Mouse (Mus musculus): ENCODE measurements around the gene Mccc1.

DNA sequence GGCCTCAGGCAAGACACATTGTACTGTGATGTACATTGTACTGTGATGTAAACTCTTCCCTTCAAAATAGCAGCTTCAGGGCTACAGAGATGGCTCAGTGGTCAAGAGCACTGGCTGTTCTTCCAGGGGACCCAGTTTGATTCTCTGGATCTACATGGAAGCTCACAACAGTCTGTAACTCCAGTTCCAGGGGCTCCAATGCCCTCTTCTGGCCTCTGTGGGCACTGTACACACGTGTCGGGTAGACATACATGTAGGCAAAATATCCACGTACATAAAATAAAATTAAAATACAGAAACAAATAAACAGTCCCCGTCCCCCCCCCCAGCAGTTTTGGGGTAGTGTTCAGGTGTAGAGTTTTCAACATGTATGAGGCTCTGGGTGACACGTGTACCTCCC lies 37.5 kb downstream of the Mccc1 start:
- TF ChIP-seq CTCF (IDR thresholded peaks at IDR 0.05) (peak; percentile 41), POLR2A (IDR thresholded peaks at IDR 0.05; ENCODE audit: insufficient read depth, low read depth, low read length) (no peak)
